Mouse (Mus musculus): Measurements from ENCODE around the gene Disc1.

The Disc1 gene

DNA sequence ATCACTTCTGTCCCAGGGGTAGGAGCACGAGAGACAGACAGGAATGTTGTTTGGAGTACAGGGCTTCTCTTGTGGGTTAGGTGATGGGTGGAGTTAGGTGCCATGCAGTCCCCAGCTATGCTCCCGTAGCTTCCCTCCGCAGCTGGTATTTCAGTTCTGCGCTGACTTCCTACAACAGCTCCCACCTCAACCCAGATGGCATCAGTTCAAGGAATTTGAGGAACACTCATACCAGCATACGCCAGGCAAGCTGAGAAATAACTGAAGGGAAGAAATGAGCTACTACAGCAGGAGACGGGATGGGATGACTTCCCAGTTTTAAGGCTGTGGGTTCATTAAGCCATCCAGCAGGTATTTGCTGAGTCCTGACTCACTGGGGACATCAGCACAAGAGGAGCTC, 76.8 kb downstream of the Disc1 start:
- peak; percentile 42 for DNase-seq

DNA sequence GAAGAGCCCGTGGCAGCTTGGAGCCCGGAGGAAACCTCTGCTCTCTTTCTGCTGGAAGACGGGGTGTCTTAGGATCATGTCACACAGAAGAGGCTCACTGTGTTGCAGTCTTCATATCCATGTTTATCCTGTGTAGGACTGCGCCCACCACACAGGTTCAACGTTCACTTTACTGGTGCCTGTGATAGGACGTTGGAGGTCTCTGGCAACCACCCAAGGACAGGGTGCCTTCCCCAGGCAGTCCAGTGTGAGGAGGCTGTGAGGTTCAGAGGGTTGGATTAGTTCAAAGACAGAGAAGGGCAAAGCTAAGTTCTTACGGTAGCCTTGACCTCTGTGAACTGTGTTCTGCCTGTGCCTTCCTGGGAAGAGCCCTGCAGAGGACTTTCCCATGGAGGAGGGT, 77.3 kb downstream of the Disc1 start:
- no peak for DNase-seq

DNA sequence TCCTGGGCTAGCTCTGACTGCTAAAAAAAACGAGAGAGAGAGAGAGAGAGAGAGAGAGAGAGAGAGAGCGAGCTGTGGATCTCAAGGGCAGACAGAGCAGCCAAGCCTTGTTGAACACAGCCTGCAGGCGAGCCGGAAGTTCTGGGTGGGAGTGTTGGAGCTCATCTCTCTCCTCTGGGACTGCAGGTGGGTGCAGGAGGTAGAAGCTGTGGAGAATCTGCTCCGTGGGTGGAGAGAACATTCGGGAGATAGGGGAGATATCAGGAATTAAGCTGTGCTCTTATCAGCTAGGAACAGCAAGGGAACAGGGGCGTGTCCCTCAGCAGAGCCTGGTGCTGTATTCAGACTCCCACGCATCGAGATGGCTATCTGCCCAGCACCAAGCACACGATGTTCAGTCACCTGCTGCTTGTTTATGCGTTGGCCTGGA, 79.7 kb downstream of the Disc1 start:
- peak; percentile 67 for DNase-seq

DNA sequence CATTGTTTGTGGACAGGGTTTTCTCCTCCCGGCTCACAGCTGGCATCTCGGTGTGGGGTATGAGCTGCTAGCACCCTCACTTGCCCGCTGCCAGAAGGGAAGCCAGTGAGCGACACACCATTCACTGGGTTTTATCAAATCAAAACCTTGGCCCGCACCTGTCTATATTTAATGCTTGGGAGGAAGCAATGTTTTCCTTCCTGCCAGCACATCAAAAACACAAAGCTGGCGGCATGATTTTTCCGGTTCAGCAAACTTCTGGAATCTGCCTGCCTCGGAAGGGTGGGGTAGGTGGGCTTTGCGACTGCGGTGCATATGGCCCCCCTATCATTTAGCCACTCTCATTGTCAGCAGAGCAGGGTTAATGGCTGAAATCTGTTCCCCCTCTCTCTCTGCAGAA, 80.9 kb downstream of the Disc1 start:
- DNase-seq, result no peak

DNA sequence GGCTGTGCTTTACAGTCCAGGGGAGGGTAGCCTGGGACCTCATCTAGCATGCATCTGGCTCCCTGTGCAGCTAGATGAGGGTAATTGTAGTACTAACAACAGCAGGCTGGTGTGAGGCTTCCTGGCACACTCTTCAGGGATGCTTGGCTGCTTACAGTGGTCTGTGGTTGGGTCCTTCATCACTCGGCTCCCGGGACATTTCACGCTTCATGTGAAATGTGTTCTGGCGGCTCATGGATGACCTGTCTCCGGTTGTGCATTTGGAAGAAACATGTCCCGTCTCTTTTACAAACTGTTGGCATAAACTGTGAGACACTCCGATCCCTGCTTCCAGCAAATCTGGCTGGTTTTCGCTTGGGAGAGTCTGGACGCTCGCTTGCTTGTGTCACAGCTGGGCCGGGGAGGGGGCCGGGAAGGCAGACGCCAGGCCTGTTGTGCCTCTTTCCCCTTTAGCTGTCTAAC, 85.7 kb downstream of the Disc1 start:
- no peak for DNase-seq

DNA sequence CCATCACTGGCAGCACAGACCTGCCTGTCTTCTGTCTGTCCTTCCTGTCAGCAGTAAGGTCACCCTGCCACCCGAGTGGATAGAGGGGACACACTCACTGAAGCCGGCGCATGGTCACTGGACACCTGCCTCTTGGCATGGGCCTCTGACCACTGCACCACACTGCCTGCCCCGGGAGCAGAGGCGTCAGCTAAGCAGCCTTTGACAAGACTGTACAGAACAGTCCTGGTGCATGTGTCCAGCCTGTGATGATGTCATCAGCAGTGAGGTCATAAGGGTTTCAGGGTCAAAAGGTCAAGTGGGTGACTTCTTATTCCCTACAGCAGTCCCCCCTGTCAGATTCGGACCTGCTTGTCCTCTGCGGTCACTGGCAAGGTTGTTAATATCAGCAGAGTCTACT, 87.0 kb downstream of the Disc1 start:
- no peak for DNase-seq

GRCm38 (mm10) chr8:125156863-125157640, 103.1 kb downstream of the Disc1 start:
- DNase-seq, result no peak

DNA sequence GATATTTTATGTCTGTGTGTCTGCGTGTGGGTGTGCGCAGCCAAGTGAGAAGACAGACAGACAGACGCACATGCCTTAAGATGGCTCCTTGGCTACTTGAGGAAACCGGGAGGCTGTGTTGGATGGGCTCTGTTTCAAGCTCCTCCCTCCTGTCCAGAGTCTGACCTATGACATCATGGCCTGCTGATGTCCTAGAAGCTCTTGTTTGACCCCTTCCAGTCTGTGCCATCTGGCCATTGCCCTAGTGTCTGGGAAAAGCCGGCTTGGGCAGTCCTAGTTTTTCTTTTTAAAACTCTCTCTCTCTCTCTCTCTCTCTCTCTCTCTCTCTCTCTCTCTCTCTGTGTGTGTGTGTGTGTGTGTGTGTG, 103.6 kb downstream of the Disc1 start:
- no peak for DNase-seq

DNA sequence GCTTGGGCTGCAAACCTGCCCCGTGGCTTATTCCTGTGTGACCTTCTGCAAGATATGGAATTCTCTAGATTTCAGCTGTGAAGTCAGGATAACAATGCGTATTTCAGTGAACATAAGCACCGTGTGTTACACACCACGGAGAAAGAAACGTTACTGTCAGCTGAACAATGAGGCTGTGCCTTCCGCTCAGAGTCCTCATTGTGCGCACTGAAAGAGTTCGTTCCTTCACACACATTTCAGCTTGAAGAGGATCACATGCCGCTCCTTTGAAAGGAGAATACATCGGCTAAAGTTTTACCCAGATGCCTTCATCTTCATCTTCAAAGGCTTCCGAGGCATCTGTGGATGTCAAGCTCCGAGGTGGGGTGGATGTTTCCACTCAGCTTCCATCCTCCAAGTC, 105.4 kb downstream of the Disc1 start:
- no peak for DNase-seq

GRCm38 (mm10) chr8:125163491-125163890, 109.5 kb downstream of the Disc1 start:
- no peak for DNase-seq

DNA sequence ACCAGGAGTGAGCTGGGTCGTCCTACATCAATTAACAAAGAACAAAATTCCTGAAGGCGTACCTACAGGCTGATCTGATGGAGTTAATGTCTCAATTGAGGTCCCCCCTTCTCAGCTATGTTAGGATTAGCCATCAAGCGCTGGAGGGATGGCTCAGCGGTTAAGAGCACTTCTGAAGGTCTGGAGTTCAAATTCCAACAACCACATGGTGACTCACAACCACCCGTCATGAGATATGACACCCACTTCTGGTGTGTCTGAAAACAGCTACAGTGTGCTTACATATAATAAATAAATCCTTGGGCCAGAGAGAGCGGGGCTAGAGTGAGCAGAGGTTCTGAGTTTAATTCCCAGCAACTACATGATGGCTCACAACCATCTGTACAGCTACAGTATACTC, 109.9 kb downstream of the Disc1 start:
- no peak for DNase-seq

DNA sequence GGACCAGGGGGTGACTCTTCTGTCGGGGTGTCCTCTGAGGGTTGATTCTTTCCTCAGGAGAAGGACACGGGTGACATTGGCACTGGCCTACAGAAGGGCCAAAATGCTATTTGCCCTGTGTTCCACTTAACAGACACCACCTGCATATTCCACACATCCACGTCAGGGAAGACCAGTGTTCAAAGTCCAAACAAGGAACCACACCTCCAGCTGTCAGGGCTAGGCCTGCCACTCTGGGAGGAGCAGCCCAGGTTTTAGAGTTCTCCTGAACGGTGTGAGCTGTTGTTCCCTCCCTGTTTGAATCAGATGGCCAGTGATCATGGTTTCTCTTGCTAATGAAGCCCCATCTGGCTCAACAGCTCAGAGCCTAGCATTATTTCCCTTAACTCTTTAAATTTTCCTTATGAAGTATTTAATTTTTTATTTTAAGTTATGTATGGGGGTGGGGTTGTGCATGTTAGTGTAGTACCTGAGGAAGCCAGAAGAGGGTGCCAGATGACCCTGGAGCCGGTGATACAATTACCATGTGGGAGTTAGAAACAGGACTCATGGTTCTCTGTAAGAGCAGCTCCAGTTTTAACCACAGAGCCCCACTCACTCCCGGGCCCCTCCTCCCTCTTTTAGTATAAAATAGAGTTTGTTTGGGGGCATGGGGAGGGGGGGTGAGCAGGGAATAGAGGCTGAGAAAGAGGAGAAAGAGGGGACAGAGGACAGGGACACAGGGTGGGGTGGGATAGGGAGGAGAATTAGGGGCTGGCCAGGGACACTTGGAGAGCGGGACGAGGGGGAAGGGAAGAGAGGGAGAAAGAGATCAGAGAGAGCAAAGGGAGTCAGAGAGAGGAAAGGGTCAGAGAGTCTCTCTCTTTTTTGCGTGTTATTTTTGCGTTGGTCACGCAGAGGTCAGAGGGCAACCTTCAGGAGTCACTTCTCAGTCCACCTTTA, 111.8 kb downstream of the Disc1 start:
- DNase-seq, result peak; percentile 23

GRCm38 (mm10) chr8:125166545-125166944, 112.5 kb downstream of the Disc1 start:
- no peak for DNase-seq

DNA sequence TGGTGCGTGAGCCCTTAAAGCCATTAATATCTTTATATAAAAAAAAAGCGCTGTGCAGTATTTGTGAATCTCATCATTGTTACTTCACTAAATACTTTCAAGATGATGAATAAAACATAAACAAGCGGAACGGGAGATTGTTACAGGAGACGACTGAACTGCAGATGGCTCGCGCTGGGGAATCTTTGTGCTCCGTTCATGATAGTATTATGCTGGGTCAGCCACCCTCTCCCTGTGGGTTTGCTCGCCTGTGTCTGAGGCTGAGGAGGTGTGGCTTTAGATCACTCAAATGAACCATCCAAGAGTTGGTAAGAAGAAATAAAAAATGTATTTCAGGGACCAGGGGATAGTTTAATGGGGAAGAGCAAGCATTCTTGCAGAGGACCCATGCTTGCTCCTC, 113.0 kb downstream of the Disc1 start:
- no peak for DNase-seq

- DNase-seq, result no peak
Observed at GRCm38 (mm10) chr8:125169628-125170027, 115.6 kb downstream of the Disc1 start.

- DNase-seq, result no peak
Observed at GRCm38 (mm10) chr8:125171531-125171930, 117.5 kb downstream of the Disc1 start.

GRCm38 (mm10) chr8:125174237-125174636, 120.2 kb downstream of the Disc1 start:
- peak; percentile 20 for DNase-seq

DNA sequence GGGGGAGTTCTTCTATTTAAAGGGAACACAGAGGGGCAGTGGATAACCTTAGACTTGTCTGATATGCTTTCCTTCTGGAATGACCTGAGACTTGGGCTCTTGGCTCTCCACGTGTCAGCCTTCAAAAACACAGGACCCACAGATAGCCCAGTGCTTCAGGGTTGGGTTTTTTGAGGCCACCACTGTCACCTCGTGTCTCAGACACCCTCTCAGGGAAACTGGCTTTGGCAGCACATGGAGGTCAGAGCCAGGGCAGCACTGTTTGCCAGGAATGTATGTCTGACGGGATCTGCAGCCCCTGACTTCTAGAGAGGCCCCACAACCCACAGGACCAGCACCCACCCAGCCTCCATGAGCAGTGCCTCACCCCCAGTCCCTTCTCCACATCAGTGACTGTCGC, 120.9 kb downstream of the Disc1 start:
- no peak for DNase-seq

DNA sequence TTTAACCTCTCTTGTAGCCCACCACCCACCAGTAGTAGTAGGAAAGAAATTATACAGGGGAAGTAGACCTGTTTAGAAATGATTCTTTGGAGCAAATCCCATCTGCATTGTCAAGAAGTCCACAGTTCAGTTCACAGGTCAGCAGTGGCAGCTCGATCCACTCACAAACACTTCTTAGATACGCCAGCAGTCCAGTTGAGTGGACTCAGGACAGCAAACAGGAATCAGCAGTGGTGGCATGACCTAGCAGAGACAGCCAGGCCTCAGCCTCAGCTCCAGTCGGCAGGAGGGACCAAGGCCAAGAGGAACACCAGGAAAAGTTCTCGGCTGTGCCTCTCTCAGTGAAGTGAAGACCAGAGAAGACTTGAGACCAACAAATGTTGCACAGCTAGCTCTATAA, 121.7 kb downstream of the Disc1 start:
- no peak for DNase-seq

DNA sequence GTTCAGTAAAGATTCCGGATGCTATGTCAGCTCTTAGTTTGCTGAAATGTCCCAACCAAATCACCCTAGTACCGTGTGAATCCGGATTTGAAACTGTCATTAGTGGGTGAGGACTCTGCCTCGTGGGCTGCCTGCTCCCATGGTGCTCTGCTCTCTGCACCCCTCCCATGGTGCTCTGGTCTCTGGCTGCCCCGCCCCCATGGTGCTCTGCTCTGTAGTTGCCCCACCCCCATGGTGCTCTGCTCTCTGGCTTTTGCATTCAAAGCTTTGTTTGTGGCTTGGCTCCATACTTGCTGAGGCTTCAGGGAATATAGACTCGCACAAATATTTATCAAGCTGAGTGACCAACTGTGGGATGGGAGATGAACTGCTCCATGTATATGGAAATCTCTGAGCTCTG, 123.1 kb downstream of the Disc1 start:
- DNase-seq, result no peak

DNA sequence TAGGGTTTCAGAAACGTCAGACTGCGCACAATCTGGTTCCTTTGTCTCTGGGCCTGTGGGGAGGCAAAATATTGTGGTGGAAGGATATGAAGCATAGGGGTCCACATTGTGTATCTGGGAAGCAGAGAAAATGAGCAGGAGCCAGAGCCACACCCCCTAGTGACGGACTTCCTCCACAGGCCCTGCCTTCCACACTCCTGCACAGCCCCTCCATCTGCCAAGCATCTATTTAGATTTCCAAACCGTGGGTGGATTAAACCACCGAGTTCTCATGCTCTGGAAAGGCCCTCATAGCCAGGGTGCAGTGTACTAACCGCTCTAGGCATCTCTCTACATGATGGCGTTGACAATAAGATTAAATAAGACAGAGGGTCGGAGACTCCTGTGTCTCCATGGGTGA, 124.0 kb downstream of the Disc1 start:
- no peak for DNase-seq

GRCm38 (mm10) chr8:125183548-125184451, 129.8 kb downstream of the Disc1 start:
- DNase-seq, result peak; percentile 69

DNA sequence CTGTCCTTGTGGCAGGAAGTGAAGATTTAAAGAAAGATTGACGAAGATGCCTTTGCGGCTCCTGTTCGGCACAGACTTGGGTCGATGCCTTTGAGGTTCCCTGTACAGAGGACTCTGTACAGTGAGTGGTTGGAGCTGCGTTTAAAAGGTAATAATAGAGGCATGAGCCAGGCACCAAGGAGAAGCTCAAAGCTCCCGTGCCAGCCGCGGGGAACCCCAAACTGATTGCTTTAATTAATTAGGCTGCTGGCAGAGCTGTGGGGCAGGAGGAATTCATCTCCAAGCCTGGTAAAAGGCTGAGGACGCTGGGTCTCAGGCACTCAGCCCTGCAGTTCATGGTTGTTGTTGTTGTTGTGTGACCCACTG, 130.4 kb downstream of the Disc1 start:
- no peak for DNase-seq
